Mouse (Mus musculus): ENCODE results near the gene Tgfbr3. TPM values are rescaled to one million over a fixed set of nuclear protein-coding genes. Genes with fewer than 3 reads are reported as not detected.
"Not testable (repeated sequence)": the region's sequence is repeated elsewhere in the genome, so short reads cannot be mapped to it uniquely, and the experiment has no call there.

The Tgfbr3 gene
- total RNA-seq, 2 experiments from 2014 or later, result 12.7 to 13.6 TPM

GRCm38 (mm10) chr5:107247786-107248185 lies 41.6 kb downstream of the Tgfbr3 start:
- DNase-seq (ENCODE audit: low spot score in 2 of 2), result no peak

DNA sequence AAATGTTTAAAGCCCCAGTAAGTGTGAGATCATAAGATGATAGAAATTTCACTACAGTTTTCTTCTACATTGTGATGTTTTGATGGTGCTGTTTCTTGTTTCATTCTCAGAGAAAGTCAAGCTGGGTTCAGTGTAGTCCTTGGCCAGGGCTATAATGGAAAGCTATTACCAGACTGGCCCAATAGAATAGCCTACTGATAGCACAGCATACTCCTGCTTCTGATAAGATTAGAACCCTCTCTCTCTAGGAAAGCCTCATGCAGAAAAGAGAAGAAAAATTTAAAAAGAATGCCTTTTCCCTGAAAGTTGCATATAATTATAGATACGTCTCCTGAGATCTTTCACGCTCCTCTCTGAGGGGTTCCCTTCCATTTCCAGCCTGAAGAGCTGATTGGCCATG lies 46.0 kb downstream of the Tgfbr3 start:
- DNase-seq (ENCODE audit: low spot score in 2 of 2), result no peak

- no peak for DNase-seq (ENCODE audit: low spot score in 2 of 2)
Measured at GRCm38 (mm10) chr5:107242993-107243392, 46.4 kb downstream of the Tgfbr3 start.

- no peak for DNase-seq (ENCODE audit: low spot score in 2 of 2)
Measured at GRCm38 (mm10) chr5:107240276-107240675, 49.2 kb downstream of the Tgfbr3 start.

- DNase-seq (ENCODE audit: low spot score in 2 of 2), result no peak
Measured at GRCm38 (mm10) chr5:107237971-107238426, 51.4 kb downstream of the Tgfbr3 start.

DNA sequence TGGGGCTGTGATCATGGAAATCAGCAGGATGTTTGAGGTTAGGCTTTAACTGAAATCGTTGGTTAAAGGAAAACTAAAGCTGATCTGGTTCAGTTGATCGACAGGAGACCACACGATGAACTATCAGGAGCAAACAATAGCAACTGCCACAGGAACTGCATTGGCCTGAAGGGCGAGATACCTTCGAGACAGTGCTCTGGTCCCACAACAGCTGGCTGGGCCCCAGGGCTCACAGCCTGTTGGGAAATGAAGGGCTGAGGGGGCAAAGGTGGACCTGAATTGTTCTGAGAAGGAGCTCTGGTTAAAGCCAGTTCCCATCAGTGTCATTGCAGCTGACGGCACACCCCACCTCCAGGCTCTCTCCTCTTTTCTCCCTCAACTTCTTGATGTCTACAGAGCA lies 52.5 kb downstream of the Tgfbr3 start:
- no peak for DNase-seq (ENCODE audit: low spot score in 2 of 2)

- no peak for DNase-seq (ENCODE audit: low spot score in 2 of 2)
Measured at GRCm38 (mm10) chr5:107236039-107236438, 53.4 kb downstream of the Tgfbr3 start.

DNA sequence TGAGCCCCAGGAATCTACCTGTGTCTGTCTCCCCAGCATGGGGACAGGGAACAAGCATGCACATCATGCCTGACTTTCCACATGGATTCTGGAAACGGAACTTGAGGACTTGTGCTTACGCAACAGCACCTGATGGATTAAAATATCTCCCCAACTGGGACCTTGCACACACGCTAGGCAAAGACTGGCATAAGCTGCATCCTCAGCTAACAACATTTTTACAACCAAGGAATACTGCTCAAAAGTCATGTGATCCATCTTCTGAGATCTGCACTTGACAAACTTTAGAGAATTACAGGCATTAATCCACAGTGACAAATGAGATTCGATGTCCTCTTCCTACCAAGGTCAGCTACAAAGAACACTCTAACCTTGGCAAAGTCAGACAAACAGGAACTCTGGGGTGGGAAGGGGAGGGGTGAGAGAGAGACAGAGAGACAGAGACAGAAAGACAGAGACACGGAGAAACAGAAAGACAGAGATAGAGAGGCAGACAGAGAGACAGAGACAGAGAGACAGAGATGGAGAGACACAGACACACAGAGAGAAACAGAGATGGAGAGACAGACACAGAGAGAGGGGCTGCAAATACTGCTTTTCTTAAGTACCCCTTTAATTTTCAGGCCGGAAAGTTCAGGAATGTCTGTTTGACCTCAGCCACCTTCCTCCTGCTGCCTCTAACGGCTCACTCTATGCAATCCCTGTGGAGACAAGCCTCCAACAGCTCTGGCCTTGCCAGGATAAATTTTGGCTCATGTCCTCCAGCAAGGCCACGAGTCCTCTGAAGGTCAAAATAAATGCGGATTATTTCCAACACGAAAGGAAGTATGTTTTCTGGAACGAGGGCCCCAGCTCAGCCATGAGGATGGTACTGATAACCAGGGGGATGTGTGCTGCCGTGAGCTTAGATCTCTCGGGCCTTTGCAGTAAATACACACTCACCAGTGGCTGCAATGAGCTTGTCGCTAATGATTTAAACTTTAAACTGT lies 55.8 kb downstream of the Tgfbr3 start:
- DNase-seq (ENCODE audit: low spot score in 2 of 2), result no peak

- no peak for DNase-seq (ENCODE audit: low spot score in 2 of 2)
Measured at GRCm38 (mm10) chr5:107230189-107230588, 59.2 kb downstream of the Tgfbr3 start.

DNA sequence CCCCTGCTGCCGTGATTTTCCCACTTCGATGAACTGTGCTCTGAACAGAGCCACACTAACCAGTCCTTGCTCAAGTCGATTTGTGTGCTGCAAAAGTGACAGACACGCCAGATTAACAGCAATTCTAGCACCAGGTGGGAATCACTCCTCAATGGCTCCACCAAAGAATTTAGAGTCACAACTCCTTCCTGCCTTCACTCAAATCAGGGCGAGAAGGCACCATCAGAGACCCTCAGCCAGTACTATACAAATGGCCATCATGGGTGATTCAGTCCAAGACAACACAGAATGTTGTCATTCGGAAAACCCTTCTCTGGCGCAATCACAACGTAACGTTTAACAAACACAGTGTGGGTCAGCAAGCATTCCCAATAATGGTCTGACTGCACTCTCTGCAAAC lies 60.4 kb downstream of the Tgfbr3 start:
- DNase-seq (ENCODE audit: low spot score in 2 of 2), result no peak

DNA sequence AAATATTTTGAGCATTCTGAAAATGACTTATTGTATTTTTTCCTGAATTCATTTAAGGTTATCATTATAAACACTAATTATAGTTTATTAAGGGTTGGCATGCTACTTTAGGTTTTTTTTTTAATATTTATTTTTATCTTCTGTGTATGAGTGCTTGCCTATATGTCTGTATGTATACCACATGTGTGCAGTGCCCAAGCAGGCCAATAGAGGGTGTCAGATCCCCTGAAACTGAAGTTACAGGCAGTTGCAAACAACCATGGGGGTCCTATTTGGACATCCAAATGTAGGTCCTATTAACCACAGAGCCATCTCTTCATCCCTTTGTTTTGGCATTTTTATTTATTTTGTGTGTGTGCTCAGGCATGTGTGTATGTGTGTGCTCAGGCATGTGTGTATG lies 61.8 kb downstream of the Tgfbr3 start:
- no peak for DNase-seq (ENCODE audit: low spot score in 2 of 2)

GRCm38 (mm10) chr5:107224820-107225417 lies 64.5 kb downstream of the Tgfbr3 start:
- DNase-seq (ENCODE audit: low spot score in 2 of 2), result no peak

DNA sequence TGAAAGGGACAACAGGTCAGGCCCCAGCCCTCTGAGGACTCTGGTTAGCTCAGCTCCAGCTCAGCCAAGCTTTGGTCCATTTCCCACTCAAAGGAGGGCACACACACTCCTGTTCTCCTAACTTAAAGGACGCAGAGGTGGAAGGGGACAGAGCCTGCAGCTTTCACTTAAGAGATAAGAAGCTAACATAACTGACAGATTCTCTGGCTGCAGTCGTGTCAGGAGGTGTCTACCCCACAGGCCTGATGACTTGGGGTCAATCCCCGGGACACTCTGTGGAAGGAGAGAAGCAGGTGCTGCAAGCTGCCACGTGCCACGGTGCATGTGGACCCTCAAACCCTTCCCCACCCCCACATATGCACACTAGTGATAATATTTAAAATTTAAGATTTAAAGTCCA lies 65.3 kb downstream of the Tgfbr3 start:
- no peak for DNase-seq (ENCODE audit: low spot score in 2 of 2)

GRCm38 (mm10) chr5:107223483-107223882 lies 65.9 kb downstream of the Tgfbr3 start:
- not testable (repeated sequence) for DNase-seq (ENCODE audit: low spot score in 2 of 2)

DNA sequence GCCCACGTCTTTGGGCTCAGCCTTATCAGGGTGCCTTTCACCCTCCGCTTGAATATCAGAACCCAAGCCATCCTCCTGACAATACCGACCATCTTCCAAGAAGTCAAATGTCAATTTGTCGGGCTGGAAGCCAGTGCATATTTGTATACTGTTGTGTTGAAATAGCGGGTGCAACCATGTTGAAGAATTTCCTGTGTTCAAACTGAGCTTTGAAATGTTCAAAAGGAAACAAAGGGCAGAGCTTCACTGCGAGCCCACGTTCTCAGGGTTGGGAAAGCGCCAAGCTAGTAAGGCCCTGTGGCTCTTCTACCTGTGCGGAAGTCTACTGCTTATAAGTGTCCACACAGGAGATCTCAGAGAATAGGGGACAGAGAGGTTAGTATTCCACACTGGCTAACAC lies 66.4 kb downstream of the Tgfbr3 start:
- no peak for DNase-seq (ENCODE audit: low spot score in 2 of 2)

DNA sequence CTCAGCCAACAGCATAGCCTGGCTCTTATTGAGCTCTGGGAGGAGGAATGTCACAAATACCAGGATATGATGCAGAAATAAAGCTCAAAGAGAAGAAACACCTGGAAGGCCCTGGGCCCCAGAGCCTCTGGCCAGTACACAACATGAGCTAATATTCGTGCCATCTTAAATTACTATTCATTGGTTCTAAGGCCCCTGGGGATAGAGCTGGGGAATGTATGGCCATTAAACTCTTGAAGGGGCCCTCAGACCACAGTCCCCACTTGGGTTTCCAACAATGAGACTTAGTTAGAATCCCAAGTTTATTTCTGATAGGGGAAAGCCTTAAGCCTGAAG lies 66.8 kb downstream of the Tgfbr3 start:
- no peak for DNase-seq (ENCODE audit: low spot score in 2 of 2)

DNA sequence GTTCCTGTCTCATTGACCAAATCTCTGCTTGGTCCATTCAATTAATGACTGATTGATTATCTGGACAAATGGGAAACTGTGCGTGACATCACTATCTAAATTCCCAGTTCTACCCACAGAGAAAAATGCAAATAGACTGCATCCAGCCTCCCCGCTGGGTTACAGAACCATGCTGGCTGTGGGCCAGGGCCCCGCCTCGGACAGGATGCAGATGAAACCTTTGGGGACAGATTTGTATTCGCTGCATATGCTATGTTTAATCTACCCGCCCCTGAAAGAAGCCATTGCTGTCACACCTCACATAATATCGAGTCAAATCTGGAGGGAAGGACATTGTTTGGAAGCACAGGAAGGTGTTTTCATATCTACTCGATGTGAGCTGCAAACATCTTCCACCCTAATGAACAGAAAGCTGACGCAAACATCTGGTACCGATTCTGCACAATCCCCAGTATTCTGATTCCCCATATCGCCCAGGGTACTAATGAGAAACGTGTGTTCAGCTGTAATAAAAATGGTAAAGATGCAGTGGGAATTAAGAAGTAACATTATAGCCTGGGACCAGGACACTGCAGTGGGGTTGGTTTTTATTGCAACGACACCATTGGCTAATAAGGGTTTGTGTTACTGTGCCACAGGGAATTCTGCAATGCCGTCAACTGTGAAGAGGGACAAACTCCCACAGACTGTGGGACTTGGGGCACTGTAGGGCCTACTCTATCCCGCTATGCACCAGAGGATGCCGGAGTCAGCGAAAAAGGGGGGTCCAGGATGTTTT lies 67.3 kb downstream of the Tgfbr3 start:
- DNase-seq (ENCODE audit: low spot score in 2 of 2), result no peak

DNA sequence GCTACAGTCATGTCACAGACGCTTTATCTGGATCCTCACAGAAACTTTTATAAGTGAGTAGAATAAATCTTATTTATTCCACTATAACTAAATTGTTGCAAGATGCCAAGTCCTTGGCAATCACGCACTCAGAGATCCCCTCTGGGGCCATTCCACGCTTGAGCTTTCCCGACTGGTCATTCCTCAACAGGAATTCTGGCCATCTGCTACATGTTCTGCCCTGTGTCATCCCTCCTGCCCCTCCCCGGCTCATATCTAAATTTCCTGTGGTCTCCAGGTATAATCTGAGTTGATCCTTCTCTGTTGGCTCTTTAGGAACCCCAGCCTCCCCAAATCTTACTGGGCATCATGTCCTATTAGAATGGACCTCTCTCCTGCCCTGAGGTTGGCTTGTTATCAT lies 68.5 kb downstream of the Tgfbr3 start:
- DNase-seq (ENCODE audit: low spot score in 2 of 2), result no peak

GRCm38 (mm10) chr5:107219883-107220282 lies 69.5 kb downstream of the Tgfbr3 start:
- DNase-seq (ENCODE audit: low spot score in 2 of 2), result no peak

DNA sequence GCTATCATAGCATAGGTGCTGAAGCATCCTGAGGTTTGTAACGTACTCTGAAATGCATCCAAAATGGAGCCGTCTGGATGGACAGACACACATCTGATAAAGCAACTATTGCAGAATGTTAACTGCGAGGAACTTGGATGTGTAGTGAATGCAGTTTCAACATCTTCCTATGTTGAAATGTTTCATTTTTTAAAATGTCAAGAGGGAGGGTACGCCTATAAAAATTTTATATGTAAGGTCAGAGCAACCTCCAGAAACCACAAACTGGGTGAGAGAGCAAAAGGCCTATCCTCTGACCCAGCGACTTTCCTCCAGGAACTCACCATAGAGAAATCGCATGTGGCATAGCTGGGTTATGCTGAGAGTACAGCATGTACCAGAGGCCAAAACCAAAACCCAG lies 70.1 kb downstream of the Tgfbr3 start:
- no peak for DNase-seq (ENCODE audit: low spot score in 2 of 2)

- DNase-seq (ENCODE audit: low spot score in 2 of 2), result no peak
Measured at GRCm38 (mm10) chr5:107218594-107218993, 70.8 kb downstream of the Tgfbr3 start.

DNA sequence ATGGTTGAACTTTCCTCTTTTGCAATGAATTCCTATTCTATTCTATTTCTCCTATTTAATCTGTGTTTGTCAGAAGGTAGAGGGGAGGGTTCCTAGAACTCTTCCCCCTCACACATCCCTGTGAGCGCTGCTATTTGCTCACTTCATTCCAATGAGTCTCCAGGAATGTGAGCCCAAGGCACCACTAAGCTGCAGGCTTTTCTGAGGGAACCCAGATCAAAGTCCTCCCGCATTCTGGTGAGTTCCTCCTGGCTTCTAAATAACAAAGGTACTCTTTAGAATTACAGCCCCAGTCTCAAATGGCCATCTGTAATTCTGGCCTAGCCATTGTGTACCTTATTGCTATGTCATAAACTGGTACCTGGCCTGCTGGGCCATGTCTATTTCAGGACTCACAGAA lies 72.3 kb downstream of the Tgfbr3 start:
- no peak for DNase-seq (ENCODE audit: low spot score in 2 of 2)
